9 mouse cellular contexts compared by ENCODE assay signal in the genomic region with DNA sequence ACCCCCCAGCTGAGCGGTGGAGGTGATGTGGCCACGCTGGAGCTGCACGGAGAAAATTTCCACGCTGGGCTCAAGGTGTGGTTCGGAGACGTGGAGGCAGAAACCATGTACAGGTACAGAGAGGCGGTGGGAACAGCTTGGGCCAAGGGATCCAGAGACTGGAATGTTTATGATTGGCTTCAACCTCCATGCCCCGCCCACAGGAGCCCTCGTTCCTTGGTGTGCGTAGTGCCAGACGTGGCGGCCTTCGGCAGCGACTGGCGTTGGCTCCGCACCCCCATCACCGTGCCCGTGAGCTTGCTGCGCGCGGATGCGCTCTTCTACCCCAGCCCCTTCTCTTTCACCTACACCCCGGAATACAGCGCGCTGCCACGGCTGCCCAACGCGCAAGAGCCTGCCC. TPM values are rescaled to one million over a fixed set of nuclear protein-coding genes. Genes with fewer than 3 reads are reported as not detected.
A peak's percentile ranks its signal among the peaks of the same experiment; 100 is the strongest.
DNase-seq lines count a peak whose midpoint lies in the region; ATAC-seq and TF ChIP-seq lines count a peak whose summit lies in the region.
"Had no signal": no experiment of that assay in that cellular context is flagged by ENCODE, and none has a peak within 500 bp of the region (broad histone marks: within the 10 kb centered on the region; RNA-seq: fewer than 3 reads in every experiment).

No protein-coding gene starts in this region.

- peak overlapping the region; percentile 47 for H3K4me2 ChIP-seq in kidney, embryonic 16.5 days (replicated peaks; ENCODE audit: low read depth, low read length)
- peak overlapping the region; percentile 54 for H3K4me2 ChIP-seq in embryonic facial prominence, embryonic 13.5 days
- peak overlapping the region; percentile 25; the same call in 1 of the 2 replicates for H3K4me2 ChIP-seq in hindbrain, postnatal 0 days (ENCODE audit: low read depth, low read length)
- H3K4me2 ChIP-seq in midbrain, embryonic 14.5 days (ENCODE audit: low read length), result peak overlapping the region; percentile 40

- H3K27me3 ChIP-seq in kidney, embryonic 16.5 days (ENCODE audit: insufficient read depth, low read length), result peaks cover 25% of the 10 kb centered on the region
- peaks cover 36% of the 10 kb centered on the region for H3K27me3 ChIP-seq in embryonic facial prominence, embryonic 13.5 days
- no peaks in the 10 kb centered on the region for H3K27me3 ChIP-seq in hindbrain, postnatal 0 days (ENCODE audit: insufficient read depth, low read length)
- peaks cover 7% of the 10 kb centered on the region for H3K27me3 ChIP-seq in midbrain, embryonic 14.5 days (ENCODE audit: control insufficient read depth, insufficient read depth, low read length)

- TF ChIP-seq CTCF in hindbrain, postnatal 0 days (IDR thresholded peaks at IDR 0.05; ENCODE audit: low read depth), result no peak

- H3K4me3 ChIP-seq in kidney, embryonic 16.5 days (ENCODE audit: low read length), result peak overlapping the region; percentile 19; the same call in 1 of the 2 replicates
- peak overlapping the region; percentile 31 for H3K4me3 ChIP-seq in embryonic facial prominence, embryonic 13.5 days
- no peak overlapping the region for H3K4me3 ChIP-seq in hindbrain, postnatal 0 days (ENCODE audit: low read length)
- peak overlapping the region; percentile 14; the same call in 1 of the 2 replicates for H3K4me3 ChIP-seq in midbrain, embryonic 14.5 days (replicated peaks; ENCODE audit: low read depth, low read length)

- peaks cover 11% of the 10 kb centered on the region; the same call in 1 of the 2 replicates for H3K4me1 ChIP-seq in kidney, embryonic 16.5 days (ENCODE audit: insufficient read depth, low read length)
- peaks cover 7% of the 10 kb centered on the region; the same call in 1 of the 2 replicates for H3K4me1 ChIP-seq in embryonic facial prominence, embryonic 13.5 days
- H3K4me1 ChIP-seq in hindbrain, postnatal 0 days (ENCODE audit: insufficient read depth, low read length), result no peaks in the 10 kb centered on the region
- no peaks in the 10 kb centered on the region for H3K4me1 ChIP-seq in midbrain, embryonic 14.5 days (ENCODE audit: control insufficient read depth, insufficient read depth, low read length)

- peak overlapping the region; percentile 42; the same call in 1 of the 2 replicates for H3K9ac ChIP-seq in kidney, embryonic 16.5 days (replicated peaks; ENCODE audit: low read length)
- peak overlapping the region; percentile 61 for H3K9ac ChIP-seq in embryonic facial prominence, embryonic 13.5 days
- peak overlapping the region; percentile 15; the same call in 1 of the 2 replicates for H3K9ac ChIP-seq in hindbrain, postnatal 0 days (replicated peaks; ENCODE audit: low read length)
- H3K9ac ChIP-seq in midbrain, embryonic 14.5 days (replicated peaks; ENCODE audit: low read length), result no peak overlapping the region

- no peak overlapping the region for H3K27ac ChIP-seq in kidney, embryonic 16.5 days (ENCODE audit: low read length)
- no peak overlapping the region for H3K27ac ChIP-seq in embryonic facial prominence, embryonic 13.5 days
- no peak overlapping the region for H3K27ac ChIP-seq in hindbrain, postnatal 0 days
- no peak overlapping the region for H3K27ac ChIP-seq in midbrain, embryonic 14.5 days (replicated peaks; ENCODE audit: low read depth, low read length)

- ATAC-seq in kidney, embryonic 16.5 days (ENCODE audit: low FRiP score, low TSS enrichment), result no peak
- ATAC-seq in embryonic facial prominence, embryonic 13.5 days (ENCODE audit: insufficient number of reproducible peaks, insufficient read depth, low FRiP score, low TSS enrichment, low read depth), result no peak
- peak; percentile 51; the same call in 1 of the 2 replicates for ATAC-seq in hindbrain, postnatal 0 days
- ATAC-seq in midbrain, embryonic 14.5 days (ENCODE audit: low FRiP score, low TSS enrichment), result no peak

- H3K36me3 ChIP-seq in kidney, embryonic 16.5 days (ENCODE audit: insufficient read depth, low read length), result no peaks in the 10 kb centered on the region
- no peaks in the 10 kb centered on the region for H3K36me3 ChIP-seq in embryonic facial prominence, embryonic 13.5 days
- no peaks in the 10 kb centered on the region for H3K36me3 ChIP-seq in hindbrain, postnatal 0 days (ENCODE audit: insufficient read depth, low read length)
- H3K36me3 ChIP-seq in midbrain, embryonic 14.5 days (ENCODE audit: control insufficient read depth, insufficient read depth, low read length), result no peaks in the 10 kb centered on the region

- no peaks in the 10 kb centered on the region for H3K9me3 ChIP-seq in kidney, embryonic 16.5 days (ENCODE audit: low read length)
- no peaks in the 10 kb centered on the region for H3K9me3 ChIP-seq in embryonic facial prominence, embryonic 13.5 days
- no peaks in the 10 kb centered on the region for H3K9me3 ChIP-seq in hindbrain, postnatal 0 days (ENCODE audit: low read length)
- no peaks in the 10 kb centered on the region for H3K9me3 ChIP-seq in midbrain, embryonic 14.5 days (ENCODE audit: control insufficient read depth, low read length)

- no peak for DNase-seq in kidney, adult 18-20 months
- no peak for DNase-seq in hindbrain, postnatal 0 days (ENCODE audit: low spot score)
- peak; percentile 27 for DNase-seq in midbrain, embryonic 14.5 days
- no peak for DNase-seq in adrenal gland, postnatal 25 days
- no peak for DNase-seq in gastrocnemius, postnatal 10 days
- DNase-seq in ovary, postnatal 36 days (ENCODE audit: low spot score), result no peak
- DNase-seq: left cerebral cortex, postnatal 4 days had no signal

- WGBS in kidney, embryonic 16.5 days, result 17% methylated on average over 28 of the region's 28 CpGs
- 27% methylated on average over 28 of the region's 28 CpGs for WGBS in embryonic facial prominence, embryonic 13.5 days
- 29% methylated on average over 28 of the region's 28 CpGs for WGBS in hindbrain, postnatal 0 days
- 29% methylated on average over 28 of the region's 28 CpGs for WGBS in midbrain, embryonic 14.5 days

RNA-seq across cellular contexts. Expression of gene Matn4, which starts 9.2 kb away (rescaled TPM):
- 0.75 and 2.0 TPM in 2 replicates for polyA plus RNA-seq in kidney, embryonic 16.5 days (2015; fragmentation: Nextera tagmentation; extraction: Ambion mirVana)
- polyA plus RNA-seq in embryonic facial prominence, embryonic 13.5 days (2015; fragmentation: Nextera tagmentation; extraction: Ambion mirVana), result 66.0 and 105 TPM in 2 replicates
- total RNA-seq in hindbrain, postnatal 0 days (2014; rRNA removed), result 4.9 and 8.2 TPM in 2 replicates
- polyA plus RNA-seq in hindbrain, postnatal 0 days (2015; fragmentation: Nextera tagmentation; extraction: Ambion mirVana), result 4.7 and 5.0 TPM in 2 replicates
- not detected in 2 replicates for polyA plus RNA-seq in midbrain, embryonic 14.5 days (2014; fragmentation: Nextera tagmentation; extraction: Ambion mirVana)
- total RNA-seq in adrenal gland, postnatal 25 days (2021), result 0.73 and 1.3 TPM in 2 replicates
- 1 to 10 TPM; 5.8 to 7.8 TPM for total RNA-seq in gastrocnemius, postnatal 10 days (2021)

RNA-seq across cellular contexts. Expression of gene Rbpjl, which starts 11.2 kb away (rescaled TPM):
- polyA plus RNA-seq in kidney, embryonic 16.5 days (2015; fragmentation: Nextera tagmentation; extraction: Ambion mirVana), result 0.06 and 0.29 TPM in 2 replicates
- polyA plus RNA-seq in embryonic facial prominence, embryonic 13.5 days (2015; fragmentation: Nextera tagmentation; extraction: Ambion mirVana), result 0.59 and 1.0 TPM in 2 replicates
- 0.22 TPM in 1 of 2 replicates, not detected in the other for total RNA-seq in hindbrain, postnatal 0 days (2014; rRNA removed)
- polyA plus RNA-seq in hindbrain, postnatal 0 days (2015; fragmentation: Nextera tagmentation; extraction: Ambion mirVana), result 0.14 and 0.21 TPM in 2 replicates
- polyA plus RNA-seq in midbrain, embryonic 14.5 days (2014; fragmentation: Nextera tagmentation; extraction: Ambion mirVana), result not detected in 2 replicates
- not detected in 2 replicates for total RNA-seq in adrenal gland, postnatal 25 days (2021)
- total RNA-seq in gastrocnemius, postnatal 10 days (2021), result under 1 TPM; 0.05 to 0.07 TPM

RNA-seq across cellular contexts. Expression of gene Slpi, which starts 25.3 kb away (rescaled TPM):
- 0.41 and 1.00 TPM in 2 replicates for polyA plus RNA-seq in kidney, embryonic 16.5 days (2015; fragmentation: Nextera tagmentation; extraction: Ambion mirVana)
- polyA plus RNA-seq in embryonic facial prominence, embryonic 13.5 days (2015; fragmentation: Nextera tagmentation; extraction: Ambion mirVana), result 2.2 and 2.7 TPM in 2 replicates
- total RNA-seq in hindbrain, postnatal 0 days (2014; rRNA removed), result 4.3 TPM in 1 of 2 replicates, not detected in the other
- polyA plus RNA-seq in hindbrain, postnatal 0 days (2015; fragmentation: Nextera tagmentation; extraction: Ambion mirVana), result 0.40 and 0.82 TPM in 2 replicates
- not detected in 2 replicates for polyA plus RNA-seq in midbrain, embryonic 14.5 days (2014; fragmentation: Nextera tagmentation; extraction: Ambion mirVana)
- 5.2 and 7.9 TPM in 2 replicates for total RNA-seq in adrenal gland, postnatal 25 days (2021)
- 1 to 10 TPM in 1 of 2 experiments, not detected in 1; 1.4 TPM for total RNA-seq in gastrocnemius, postnatal 10 days (2021)

RNA-seq across cellular contexts. Expression of gene Sdc4, which starts 29.5 kb away (rescaled TPM):
- 204 and 209 TPM in 2 replicates for polyA plus RNA-seq in kidney, embryonic 16.5 days (2015; fragmentation: Nextera tagmentation; extraction: Ambion mirVana)
- polyA plus RNA-seq in embryonic facial prominence, embryonic 13.5 days (2015; fragmentation: Nextera tagmentation; extraction: Ambion mirVana), result 81.5 and 87.8 TPM in 2 replicates
- total RNA-seq in hindbrain, postnatal 0 days (2014; rRNA removed), result 31.1 and 34.1 TPM in 2 replicates
- polyA plus RNA-seq in hindbrain, postnatal 0 days (2015; fragmentation: Nextera tagmentation; extraction: Ambion mirVana), result 36.7 and 39.5 TPM in 2 replicates
- 2.4 and 4.9 TPM in 2 replicates for polyA plus RNA-seq in midbrain, embryonic 14.5 days (2014; fragmentation: Nextera tagmentation; extraction: Ambion mirVana)
- total RNA-seq in adrenal gland, postnatal 25 days (2021), result 75.1 and 82.0 TPM in 2 replicates
- 10 to 100 TPM; 52.5 TPM for total RNA-seq in gastrocnemius, postnatal 10 days (2021)

RNA-seq across cellular contexts. Expression of gene Sys1, which starts 42.6 kb away (rescaled TPM):
- 65.9 and 67.0 TPM in 2 replicates for polyA plus RNA-seq in kidney, embryonic 16.5 days (2015; fragmentation: Nextera tagmentation; extraction: Ambion mirVana)
- 56.0 and 65.9 TPM in 2 replicates for polyA plus RNA-seq in embryonic facial prominence, embryonic 13.5 days (2015; fragmentation: Nextera tagmentation; extraction: Ambion mirVana)
- 165 and 315 TPM in 2 replicates for total RNA-seq in hindbrain, postnatal 0 days (2014; rRNA removed)
- polyA plus RNA-seq in hindbrain, postnatal 0 days (2015; fragmentation: Nextera tagmentation; extraction: Ambion mirVana), result 108 and 113 TPM in 2 replicates
- 93.1 and 97.2 TPM in 2 replicates for polyA plus RNA-seq in midbrain, embryonic 14.5 days (2014; fragmentation: Nextera tagmentation; extraction: Ambion mirVana)
- total RNA-seq in adrenal gland, postnatal 25 days (2021), result 27.0 and 30.0 TPM in 2 replicates
- total RNA-seq in gastrocnemius, postnatal 10 days (2021), result 10 to 100 TPM; 16.8 to 18.4 TPM

Comparison
In these comparisons a context has a peak if more than half of its experiments do, and no peak if none do; other contexts are left out.
1. RNA of gene Matn4, which starts 9.2 kb away (polyA plus RNA-seq): 66.0 to 105 TPM in embryonic facial prominence, embryonic 13.5 days; 4.7 to 5.0 TPM in hindbrain, postnatal 0 days, 0.75 to 2.0 TPM in kidney, embryonic 16.5 days and not detected in midbrain, embryonic 14.5 days; every median in the first group is over 10 times any median in the second.
2. Peak in every context shown above with its lines, with median percentiles within 50 percentile points of each other: H3K4me2 ChIP-seq.